Mouse (Mus musculus): ENCODE measurements at regions not wholly inside any gene's neighbourhood (a gene's known extent, or its start where the extent isn't known, plus 50 kb on each side); places are given as distances from the start of the nearest gene placed in this dataset.

- H3K27me3 ChIP-seq (ENCODE audit: control insufficient read depth, insufficient read depth, low read length) = no peaks in the 10 kb centered on the region
- no peak overlapping the region for H3K4me2 ChIP-seq (replicated peaks; ENCODE audit: low read depth, low read length)
- H3K9ac ChIP-seq (replicated peaks; ENCODE audit: low read depth, low read length) = no peak overlapping the region
- WGBS = 78% methylated on average over 6 of the region's 6 CpGs
- no peak overlapping the region for H3K27ac ChIP-seq (ENCODE audit: low read length)
- H3K36me3 ChIP-seq (ENCODE audit: control insufficient read depth, insufficient read depth, low read length) = no peaks in the 10 kb centered on the region
- H3K9me3 ChIP-seq (ENCODE audit: control insufficient read depth, low read depth, low read length) = no peaks in the 10 kb centered on the region
- no peaks in the 10 kb centered on the region for H3K4me1 ChIP-seq (ENCODE audit: control insufficient read depth, insufficient read depth, low read length)
- no peak for ATAC-seq (ENCODE audit: insufficient number of reproducible peaks, insufficient read depth, low FRiP score, low read depth)
- no peak overlapping the region for H3K4me3 ChIP-seq (ENCODE audit: low read depth, low read length)
Observed at GRCm38 (mm10) chr2:124819846-124820245, 248.1 kb upstream of the Slc24a5 start.

GRCm38 (mm10) chr2:124820821-124821220 is 247.1 kb upstream of the Slc24a5 start:
- no peaks in the 10 kb centered on the region for H3K4me1 ChIP-seq (ENCODE audit: control insufficient read depth, insufficient read depth, low read length)
- no peaks in the 10 kb centered on the region for H3K27me3 ChIP-seq (ENCODE audit: control insufficient read depth, insufficient read depth, low read length)
- no peak overlapping the region for H3K4me2 ChIP-seq (replicated peaks; ENCODE audit: low read depth, low read length)
- H3K9me3 ChIP-seq (ENCODE audit: control insufficient read depth, low read depth, low read length) = no peaks in the 10 kb centered on the region
- 91% methylated on average over 9 of the region's 9 CpGs for WGBS
- no peak for ATAC-seq (ENCODE audit: insufficient number of reproducible peaks, insufficient read depth, low FRiP score, low read depth)
- no peaks in the 10 kb centered on the region for H3K36me3 ChIP-seq (ENCODE audit: control insufficient read depth, insufficient read depth, low read length)
- H3K4me3 ChIP-seq (ENCODE audit: low read depth, low read length) = no peak overlapping the region
- no peak overlapping the region for H3K27ac ChIP-seq (ENCODE audit: low read length)
- no peak overlapping the region for H3K9ac ChIP-seq (replicated peaks; ENCODE audit: low read depth, low read length)

DNA sequence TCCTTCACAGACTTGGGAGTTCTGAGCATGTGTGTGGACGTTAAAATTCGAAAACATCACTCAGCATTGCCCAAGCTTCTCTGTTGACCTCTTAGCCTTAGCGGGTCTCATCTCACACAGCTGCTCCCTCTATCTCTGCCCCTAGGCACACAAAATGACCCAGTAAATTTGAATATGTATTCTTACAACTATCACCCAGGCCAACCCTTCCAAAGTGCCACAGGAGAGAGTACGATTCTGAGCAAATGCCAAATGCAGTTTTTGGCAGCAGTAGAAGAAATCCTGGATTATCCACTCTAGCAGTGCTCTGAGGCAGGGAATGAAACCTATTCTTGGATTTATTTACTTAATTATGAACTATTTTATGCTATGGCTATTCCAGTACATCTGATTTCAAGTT is 246.6 kb upstream of the Slc24a5 start:
- no peaks in the 10 kb centered on the region for H3K9me3 ChIP-seq (ENCODE audit: control insufficient read depth, low read depth, low read length)
- H3K27ac ChIP-seq (ENCODE audit: low read length) = no peak overlapping the region
- H3K9ac ChIP-seq (replicated peaks; ENCODE audit: low read depth, low read length) = no peak overlapping the region
- H3K4me2 ChIP-seq (replicated peaks; ENCODE audit: low read depth, low read length) = no peak overlapping the region
- 80% methylated on average over 4 of the region's 4 CpGs for WGBS
- H3K4me1 ChIP-seq (ENCODE audit: control insufficient read depth, insufficient read depth, low read length) = no peaks in the 10 kb centered on the region
- no peak overlapping the region for H3K4me3 ChIP-seq (ENCODE audit: low read depth, low read length)
- H3K36me3 ChIP-seq (ENCODE audit: control insufficient read depth, insufficient read depth, low read length) = no peaks in the 10 kb centered on the region
- no peak for ATAC-seq (ENCODE audit: insufficient number of reproducible peaks, insufficient read depth, low FRiP score, low read depth)
- no peaks in the 10 kb centered on the region for H3K27me3 ChIP-seq (ENCODE audit: control insufficient read depth, insufficient read depth, low read length)

- H3K27me3 ChIP-seq (ENCODE audit: control insufficient read depth, insufficient read depth, low read length) = no peaks in the 10 kb centered on the region
- WGBS = 87% methylated on average over 4 of the region's 4 CpGs
- H3K27ac ChIP-seq (ENCODE audit: low read length) = no peak overlapping the region
- no peak overlapping the region for H3K9ac ChIP-seq (replicated peaks; ENCODE audit: low read depth, low read length)
- no peaks in the 10 kb centered on the region for H3K9me3 ChIP-seq (ENCODE audit: control insufficient read depth, low read depth, low read length)
- ATAC-seq (ENCODE audit: insufficient number of reproducible peaks, insufficient read depth, low FRiP score, low read depth) = no peak
- H3K4me2 ChIP-seq (replicated peaks; ENCODE audit: low read depth, low read length) = no peak overlapping the region
- H3K4me3 ChIP-seq (ENCODE audit: low read depth, low read length) = no peak overlapping the region
- H3K4me1 ChIP-seq (ENCODE audit: control insufficient read depth, insufficient read depth, low read length) = no peaks in the 10 kb centered on the region
- H3K36me3 ChIP-seq (ENCODE audit: control insufficient read depth, insufficient read depth, low read length) = no peaks in the 10 kb centered on the region
Observed at GRCm38 (mm10) chr2:124848812-124849211, 219.1 kb upstream of the Slc24a5 start.

DNA sequence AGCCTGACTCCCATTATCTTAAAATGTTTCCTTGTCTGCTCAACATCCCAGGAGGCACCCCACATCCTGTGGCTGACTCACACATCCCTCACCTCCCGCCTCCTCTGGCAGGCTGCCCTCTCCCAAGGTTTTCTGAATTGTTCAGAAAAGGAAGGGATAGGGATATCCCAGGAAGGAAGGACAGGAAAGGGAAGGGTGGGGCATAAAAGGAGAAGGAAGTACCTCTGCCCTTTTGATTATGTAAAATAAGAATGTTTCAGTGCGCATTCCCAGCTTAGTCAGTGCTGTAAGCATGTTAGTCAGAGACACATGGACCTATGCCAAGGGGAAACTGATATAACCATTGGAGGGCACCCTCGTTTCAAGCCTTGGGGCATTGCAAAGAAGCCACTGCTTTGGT is 209.4 kb upstream of the Slc24a5 start:
- WGBS = 61% methylated on average over 3 of the region's 3 CpGs

GRCm38 (mm10) chr2:124888209-124888608 is 179.7 kb upstream of the Slc24a5 start:
- H3K4me1 ChIP-seq (ENCODE audit: control insufficient read depth, insufficient read depth, low read length) = no peaks in the 10 kb centered on the region
- 29% methylated on average over 4 of the region's 4 CpGs for WGBS
- H3K9ac ChIP-seq (replicated peaks; ENCODE audit: low read depth, low read length) = no peak overlapping the region
- no peaks in the 10 kb centered on the region for H3K9me3 ChIP-seq (ENCODE audit: control insufficient read depth, low read depth, low read length)
- H3K4me2 ChIP-seq (replicated peaks; ENCODE audit: low read depth, low read length) = no peak overlapping the region
- no peaks in the 10 kb centered on the region for H3K27me3 ChIP-seq (ENCODE audit: control insufficient read depth, insufficient read depth, low read length)
- no peaks in the 10 kb centered on the region for H3K36me3 ChIP-seq (ENCODE audit: control insufficient read depth, insufficient read depth, low read length)
- peak; percentile 49; the same call in 1 of the 2 replicates for ATAC-seq (ENCODE audit: insufficient number of reproducible peaks, insufficient read depth, low FRiP score, low read depth)
- H3K4me3 ChIP-seq (ENCODE audit: low read depth, low read length) = no peak overlapping the region
- peak overlapping the region; percentile 68; the same call in 1 of the 2 replicates for H3K27ac ChIP-seq (ENCODE audit: low read length)

More for the DNA sequence above, 209.4 kb upstream of the Slc24a5 start:
- Histone ChIP-seq H3K27me3 (ENCODE audit: control insufficient read depth, insufficient read depth, low read length) (no peaks in the 10 kb centered on the region), H3K4me1 (ENCODE audit: control insufficient read depth, insufficient read depth, low read length) (no peaks in the 10 kb centered on the region), H3K4me3 (ENCODE audit: low read depth, low read length) (no peak overlapping the region), H3K27ac (ENCODE audit: low read length) (no peak overlapping the region), H3K9me3 (ENCODE audit: control insufficient read depth, low read depth, low read length) (no peaks in the 10 kb centered on the region), H3K36me3 (ENCODE audit: control insufficient read depth, insufficient read depth, low read length) (no peaks in the 10 kb centered on the region), H3K4me2 (replicated peaks; ENCODE audit: low read depth, low read length) (no peak overlapping the region), H3K9ac (replicated peaks; ENCODE audit: low read depth, low read length) (no peak overlapping the region)
- ATAC-seq (ENCODE audit: insufficient number of reproducible peaks, insufficient read depth, low FRiP score, low read depth) = no peak

GRCm38 (mm10) chr2:124895002-124895401 is 172.9 kb upstream of the Slc24a5 start:
- H3K27ac ChIP-seq (ENCODE audit: low read length) = no peak overlapping the region
- H3K4me3 ChIP-seq (ENCODE audit: low read depth, low read length) = no peak overlapping the region
- 89% methylated on average over 4 of the region's 4 CpGs for WGBS
- no peaks in the 10 kb centered on the region for H3K36me3 ChIP-seq (ENCODE audit: control insufficient read depth, insufficient read depth, low read length)
- ATAC-seq (ENCODE audit: insufficient number of reproducible peaks, insufficient read depth, low FRiP score, low read depth) = no peak
- H3K27me3 ChIP-seq (ENCODE audit: control insufficient read depth, insufficient read depth, low read length) = no peaks in the 10 kb centered on the region
- no peak overlapping the region for H3K4me2 ChIP-seq (replicated peaks; ENCODE audit: low read depth, low read length)
- H3K4me1 ChIP-seq (ENCODE audit: control insufficient read depth, insufficient read depth, low read length) = no peaks in the 10 kb centered on the region
- H3K9ac ChIP-seq (replicated peaks; ENCODE audit: low read depth, low read length) = no peak overlapping the region
- H3K9me3 ChIP-seq (ENCODE audit: control insufficient read depth, low read depth, low read length) = no peaks in the 10 kb centered on the region

- no peaks in the 10 kb centered on the region for H3K36me3 ChIP-seq (ENCODE audit: control insufficient read depth, insufficient read depth, low read length)
- H3K4me2 ChIP-seq (replicated peaks; ENCODE audit: low read depth, low read length) = no peak overlapping the region
- H3K27ac ChIP-seq (ENCODE audit: low read length) = no peak overlapping the region
- no peak overlapping the region for H3K4me3 ChIP-seq (ENCODE audit: low read depth, low read length)
- no peak for ATAC-seq (ENCODE audit: insufficient number of reproducible peaks, insufficient read depth, low FRiP score, low read depth)
- H3K9me3 ChIP-seq (ENCODE audit: control insufficient read depth, low read depth, low read length) = no peaks in the 10 kb centered on the region
- no peaks in the 10 kb centered on the region for H3K27me3 ChIP-seq (ENCODE audit: control insufficient read depth, insufficient read depth, low read length)
- 85% methylated on average over 4 of the region's 4 CpGs for whole genome bisulfite sequencing
- H3K4me1 ChIP-seq (ENCODE audit: control insufficient read depth, insufficient read depth, low read length) = no peaks in the 10 kb centered on the region
- H3K9ac ChIP-seq (replicated peaks; ENCODE audit: low read depth, low read length) = no peak overlapping the region
Observed at GRCm38 (mm10) chr2:124903556-124903955, 164.4 kb upstream of the Slc24a5 start.

GRCm38 (mm10) chr2:124905076-124905475 is 162.8 kb upstream of the Slc24a5 start:
- Histone ChIP-seq H3K27ac (ENCODE audit: low read length) (no peak overlapping the region), H3K9ac (replicated peaks; ENCODE audit: low read depth, low read length) (no peak overlapping the region), H3K4me3 (ENCODE audit: low read depth, low read length) (no peak overlapping the region), H3K36me3 (ENCODE audit: control insufficient read depth, insufficient read depth, low read length) (no peaks in the 10 kb centered on the region), H3K9me3 (ENCODE audit: control insufficient read depth, low read depth, low read length) (no peaks in the 10 kb centered on the region), H3K27me3 (ENCODE audit: control insufficient read depth, insufficient read depth, low read length) (no peaks in the 10 kb centered on the region), H3K4me2 (replicated peaks; ENCODE audit: low read depth, low read length) (no peak overlapping the region), H3K4me1 (ENCODE audit: control insufficient read depth, insufficient read depth, low read length) (no peaks in the 10 kb centered on the region)
- ATAC-seq (ENCODE audit: insufficient number of reproducible peaks, insufficient read depth, low FRiP score, low read depth) = no peak
- WGBS = 70% methylated on average over 1 of the region's 1 CpGs

Data from stomach, embryonic 14.5 days (tissue).